In genomic region chr11:76468347-76468746, GRCm38 (mm10) we compare ENCODE assay signal across 8 mouse cellular contexts.
DNase-seq lines count a peak whose midpoint lies in the region; ATAC-seq lines count a peak whose summit lies in the region.

No protein-coding gene starts in this region.

- peaks cover 8% of the 10 kb centered on the region for H3K36me3 ChIP-seq in kidney, embryonic 16.5 days (ENCODE audit: insufficient read depth, low read length)
- peaks cover 5% of the 10 kb centered on the region for H3K36me3 ChIP-seq in hindbrain, embryonic 12.5 days
- H3K36me3 ChIP-seq in limb, embryonic 10.5 days = peaks cover 63% of the 10 kb centered on the region
- H3K36me3 ChIP-seq in liver, embryonic 11.5 days (ENCODE audit: control insufficient read depth, insufficient read depth, low read length) = peaks cover 2% of the 10 kb centered on the region; the same call in 1 of the 2 replicates

- H3K9ac ChIP-seq in kidney, embryonic 16.5 days (replicated peaks; ENCODE audit: low read length) = peak overlapping the region; percentile 29; the same call in 1 of the 2 replicates
- peak overlapping the region; percentile 62 for H3K9ac ChIP-seq in hindbrain, embryonic 12.5 days
- no peak overlapping the region for H3K9ac ChIP-seq in liver, embryonic 11.5 days (ENCODE audit: low read depth, low read length)

- H3K27ac ChIP-seq in kidney, embryonic 16.5 days (ENCODE audit: low read length) = peak overlapping the region; percentile 26; the same call in 1 of the 2 replicates
- peak overlapping the region; percentile 92 for H3K27ac ChIP-seq in hindbrain, embryonic 12.5 days
- H3K27ac ChIP-seq in limb, embryonic 10.5 days = peak overlapping the region; percentile 67
- H3K27ac ChIP-seq in liver, embryonic 11.5 days (ENCODE audit: low read depth, low read length) = no peak overlapping the region

- peak; percentile 36 for ATAC-seq in kidney, embryonic 16.5 days (ENCODE audit: low FRiP score, low TSS enrichment)
- peak; percentile 68 for ATAC-seq in hindbrain, embryonic 12.5 days (ENCODE audit: low FRiP score)
- no peak for ATAC-seq in cerebellum, adult (ENCODE audit: insufficient number of reproducible peaks, low FRiP score, low TSS enrichment)
- no peak for ATAC-seq in liver, embryonic 11.5 days (replicated peaks; ENCODE audit: low FRiP score)

- 17% methylated on average over 5 of the region's 6 CpGs for WGBS in kidney, embryonic 16.5 days
- 3% methylated on average over 4 of the region's 6 CpGs for WGBS in hindbrain, embryonic 12.5 days
- 15% methylated on average over 6 of the region's 6 CpGs for WGBS in limb, embryonic 10.5 days
- WGBS in liver, embryonic 11.5 days = 36% methylated on average over 6 of the region's 6 CpGs

- peak overlapping the region; percentile 20; the same call in 1 of the 2 replicates for H3K4me2 ChIP-seq in kidney, embryonic 16.5 days (replicated peaks; ENCODE audit: low read depth, low read length)
- peak overlapping the region; percentile 55 for H3K4me2 ChIP-seq in hindbrain, embryonic 12.5 days (replicated peaks)
- H3K4me2 ChIP-seq in liver, embryonic 11.5 days = no peak overlapping the region; the same call in 1 of the 2 replicates

- H3K9me3 ChIP-seq in kidney, embryonic 16.5 days (ENCODE audit: low read length) = no peaks in the 10 kb centered on the region
- H3K9me3 ChIP-seq in hindbrain, embryonic 12.5 days (replicated peaks) = no peaks in the 10 kb centered on the region
- no peaks in the 10 kb centered on the region for H3K9me3 ChIP-seq in limb, embryonic 10.5 days (replicated peaks)
- H3K9me3 ChIP-seq in liver, embryonic 11.5 days (ENCODE audit: control insufficient read depth, low read length) = no peaks in the 10 kb centered on the region

- H3K4me1 ChIP-seq in kidney, embryonic 16.5 days (ENCODE audit: insufficient read depth, low read length) = peaks cover 52% of the 10 kb centered on the region
- peaks cover 81% of the 10 kb centered on the region for H3K4me1 ChIP-seq in hindbrain, embryonic 12.5 days
- peaks cover 72% of the 10 kb centered on the region for H3K4me1 ChIP-seq in limb, embryonic 10.5 days
- peaks cover 13% of the 10 kb centered on the region for H3K4me1 ChIP-seq in liver, embryonic 11.5 days (replicated peaks; ENCODE audit: control insufficient read depth, insufficient read depth, low read length)

- no peak for DNase-seq in kidney, adult 18-20 months
- DNase-seq in embryo, embryonic 11 days = peak; percentile 63
- DNase-seq in limb, embryonic 10.5 days (ENCODE audit: low spot score) = no peak
- peak; percentile 47 for DNase-seq in ovary, postnatal 14 days (ENCODE audit: low spot score)
- no peak for DNase-seq in liver, embryonic 11.5 days (ENCODE audit: low spot score)

- no peak overlapping the region for H3K4me3 ChIP-seq in kidney, embryonic 16.5 days (ENCODE audit: low read length)
- H3K4me3 ChIP-seq in hindbrain, embryonic 12.5 days = peak overlapping the region; percentile 34
- no peak overlapping the region for H3K4me3 ChIP-seq in limb, embryonic 10.5 days
- H3K4me3 ChIP-seq in liver, embryonic 11.5 days (ENCODE audit: low read depth, low read length) = no peak overlapping the region

- no peaks in the 10 kb centered on the region for H3K27me3 ChIP-seq in kidney, embryonic 16.5 days (ENCODE audit: insufficient read depth, low read length)
- H3K27me3 ChIP-seq in hindbrain, embryonic 12.5 days = no peaks in the 10 kb centered on the region
- H3K27me3 ChIP-seq in limb, embryonic 10.5 days (ENCODE audit: low read depth, poor library complexity, severe bottlenecking) = no peaks in the 10 kb centered on the region
- peaks cover 4% of the 10 kb centered on the region; the same call in 1 of the 2 replicates for H3K27me3 ChIP-seq in liver, embryonic 11.5 days (replicated peaks; ENCODE audit: control insufficient read depth, insufficient read depth, low read length)

Comparison
In these comparisons a context has a peak if more than half of its experiments do, and no peak if none do; other contexts are left out.
1. ATAC-seq: peak in kidney, embryonic 16.5 days (single experiment) and hindbrain, embryonic 12.5 days (single experiment); none in cerebellum, adult (single experiment) and liver, embryonic 11.5 days (single experiment).
2. DNase-seq: peak in embryo, embryonic 11 days (single experiment) and ovary, postnatal 14 days (single experiment); none in kidney, adult 18-20 months (single experiment), limb, embryonic 10.5 days (single experiment) and liver, embryonic 11.5 days (single experiment).